Mouse (Mus musculus): ENCODE data around the gene Ttyh1. TPM values are rescaled to one million over a fixed set of nuclear protein-coding genes. Genes with fewer than 3 reads are reported as not detected.

The Ttyh1 gene
- polyA plus RNA-seq, 2 experiments: 1.9 to 4.8 TPM

DNA sequence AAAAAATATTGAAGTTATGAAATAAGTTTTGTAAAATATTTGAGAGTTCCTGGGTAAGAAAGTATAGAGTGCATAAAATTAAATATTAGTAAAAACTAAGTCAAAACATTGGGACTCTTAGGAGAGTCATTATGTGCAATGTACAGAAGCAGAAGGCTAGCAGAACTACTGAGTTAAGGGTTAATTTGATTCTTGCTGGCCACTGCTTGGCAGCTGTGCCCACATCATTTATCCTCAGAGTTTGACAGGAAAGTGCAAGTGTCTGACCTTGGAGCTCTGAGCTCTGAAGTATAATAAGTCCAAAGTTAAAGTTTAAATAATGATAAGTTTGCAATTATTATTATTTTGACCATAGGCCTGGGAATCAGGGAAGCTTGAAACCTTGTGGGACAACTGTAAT, 37.5 kb upstream of the Ttyh1 start:
- Histone ChIP-seq H3K36me3 (ENCODE audit: control insufficient read depth, insufficient read depth, low read length) (no peaks in the 10 kb centered on the region), H3K9ac (ENCODE audit: low read depth, low read length, severe bottlenecking) (no peak overlapping the region), H3K9me3 (ENCODE audit: control insufficient read depth, low read length) (no peaks in the 10 kb centered on the region), H3K27ac (replicated peaks; ENCODE audit: low read depth, low read length) (no peak overlapping the region), H3K4me2 (replicated peaks; ENCODE audit: low read depth, low read length, severe bottlenecking) (no peak overlapping the region), H3K4me3 (replicated peaks; ENCODE audit: low read length) (no peak overlapping the region), H3K27me3 (ENCODE audit: control insufficient read depth, insufficient read depth, low read length) (no peaks in the 10 kb centered on the region), H3K4me1 (ENCODE audit: control insufficient read depth, insufficient read depth, low read length) (no peaks in the 10 kb centered on the region)
- ATAC-seq (ENCODE audit: low FRiP score, low read depth) (no peak), DNase-seq (ENCODE audit: low spot score) (no peak)
- no peak for TF ChIP-seq POLR2A (IDR thresholded peaks at IDR 0.05; ENCODE audit: borderline replicate concordance, extremely low read depth, insufficient read depth, insufficient read length)

DNA sequence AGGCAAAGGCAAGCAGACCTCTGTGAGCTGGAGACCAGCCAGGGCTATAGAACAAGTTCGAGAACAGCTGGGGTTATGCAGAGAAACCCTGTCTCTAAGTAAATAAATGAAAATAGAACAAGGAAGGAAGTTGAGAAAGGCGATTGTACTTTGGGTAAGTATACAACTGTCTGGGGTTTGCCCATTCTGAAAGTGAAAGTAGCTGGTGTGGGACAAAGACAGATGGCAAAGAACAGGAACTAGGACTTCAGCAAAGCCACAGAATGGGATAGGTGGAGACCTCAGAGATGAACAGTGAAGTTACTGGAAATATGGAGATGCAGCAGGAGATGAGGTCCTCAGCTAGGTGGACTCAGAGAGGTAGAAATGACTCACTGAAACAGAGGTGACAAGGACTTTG, 36.4 kb upstream of the Ttyh1 start:
- 52% methylated on average over 2 of the region's 2 CpGs for WGBS
- H3K4me1 ChIP-seq (ENCODE audit: control insufficient read depth, insufficient read depth, low read length): no peaks in the 10 kb centered on the region
- DNase-seq (ENCODE audit: low spot score): no peak

GRCm38 (mm10) chr7:4084161-4084560, 35.0 kb upstream of the Ttyh1 start:
- Histone ChIP-seq H3K27ac (replicated peaks; ENCODE audit: low read depth, low read length) (no peak overlapping the region), H3K27me3 (ENCODE audit: control insufficient read depth, insufficient read depth, low read length) (no peaks in the 10 kb centered on the region), H3K4me3 (replicated peaks; ENCODE audit: low read length) (no peak overlapping the region), H3K9me3 (ENCODE audit: control insufficient read depth, low read length) (no peaks in the 10 kb centered on the region), H3K4me1 (ENCODE audit: control insufficient read depth, insufficient read depth, low read length) (no peaks in the 10 kb centered on the region), H3K36me3 (ENCODE audit: control insufficient read depth, insufficient read depth, low read length) (no peaks in the 10 kb centered on the region), H3K4me2 (replicated peaks; ENCODE audit: low read depth, low read length, severe bottlenecking) (no peak overlapping the region), H3K9ac (ENCODE audit: low read depth, low read length, severe bottlenecking) (no peak overlapping the region)
- 70% methylated on average over 6 of the region's 6 CpGs for WGBS
- DNase-seq (ENCODE audit: low spot score): no peak
- TF ChIP-seq POLR2A (IDR thresholded peaks at IDR 0.05; ENCODE audit: borderline replicate concordance, extremely low read depth, insufficient read depth, insufficient read length): no peak
- ATAC-seq (ENCODE audit: low FRiP score, low read depth): no peak

More for the DNA sequence above, 36.4 kb upstream of the Ttyh1 start:
- no peak for TF ChIP-seq POLR2A (IDR thresholded peaks at IDR 0.05; ENCODE audit: borderline replicate concordance, extremely low read depth, insufficient read depth, insufficient read length)
- H3K9ac ChIP-seq (ENCODE audit: low read depth, low read length, severe bottlenecking): no peak overlapping the region
- H3K4me2 ChIP-seq (replicated peaks; ENCODE audit: low read depth, low read length, severe bottlenecking): no peak overlapping the region
- no peak overlapping the region for H3K27ac ChIP-seq (replicated peaks; ENCODE audit: low read depth, low read length)
- no peaks in the 10 kb centered on the region for H3K9me3 ChIP-seq (ENCODE audit: control insufficient read depth, low read length)
- ATAC-seq (ENCODE audit: low FRiP score, low read depth): no peak
- H3K4me3 ChIP-seq (replicated peaks; ENCODE audit: low read length): no peak overlapping the region
- H3K36me3 ChIP-seq (ENCODE audit: control insufficient read depth, insufficient read depth, low read length): no peaks in the 10 kb centered on the region
- no peaks in the 10 kb centered on the region for H3K27me3 ChIP-seq (ENCODE audit: control insufficient read depth, insufficient read depth, low read length)

GRCm38 (mm10) chr7:4085562-4085961, 33.6 kb upstream of the Ttyh1 start:
- no peak overlapping the region for H3K4me2 ChIP-seq (replicated peaks; ENCODE audit: low read depth, low read length, severe bottlenecking)
- TF ChIP-seq POLR2A (IDR thresholded peaks at IDR 0.05; ENCODE audit: borderline replicate concordance, extremely low read depth, insufficient read depth, insufficient read length): no peak
- no peak for ATAC-seq (ENCODE audit: low FRiP score, low read depth)

DNA sequence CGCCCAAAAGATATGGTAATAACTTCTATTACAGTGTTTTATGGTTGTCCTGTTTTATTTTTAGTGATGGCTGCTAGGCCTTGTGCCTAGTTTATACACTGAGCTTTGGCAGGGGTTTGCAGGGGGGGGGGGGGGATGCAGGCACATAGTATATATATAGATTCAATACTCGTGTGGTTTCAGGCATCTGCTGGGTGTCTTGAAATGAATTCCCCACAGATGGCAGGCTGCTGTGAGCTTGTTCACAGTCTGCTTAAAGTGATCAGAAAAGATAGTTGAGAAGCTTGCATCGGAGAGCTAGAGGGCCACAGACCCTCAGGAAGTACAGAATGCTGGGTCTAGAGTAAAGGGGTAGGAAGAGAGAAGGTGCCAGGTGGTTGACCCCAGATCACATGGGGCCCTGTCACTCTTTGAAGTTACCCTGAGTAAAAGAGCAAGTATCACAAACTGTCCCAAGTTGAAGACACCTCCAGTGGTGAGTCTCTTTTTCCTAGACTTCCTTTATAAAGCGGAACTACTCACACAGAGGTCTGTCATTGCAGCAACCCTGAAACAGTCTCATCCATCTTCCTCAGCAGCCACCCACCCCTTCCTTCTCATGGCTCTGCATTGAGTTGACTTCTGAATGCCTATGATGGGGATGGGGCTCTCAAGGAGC, 31.8 kb upstream of the Ttyh1 start:
- Histone ChIP-seq H3K4me1 (ENCODE audit: control insufficient read depth, insufficient read depth, low read length) (no peaks in the 10 kb centered on the region), H3K27ac (replicated peaks; ENCODE audit: low read depth, low read length) (no peak overlapping the region), H3K36me3 (ENCODE audit: control insufficient read depth, insufficient read depth, low read length) (no peaks in the 10 kb centered on the region), H3K27me3 (ENCODE audit: control insufficient read depth, insufficient read depth, low read length) (no peaks in the 10 kb centered on the region), H3K4me3 (replicated peaks; ENCODE audit: low read length) (no peak overlapping the region), H3K4me2 (replicated peaks; ENCODE audit: low read depth, low read length, severe bottlenecking) (no peak overlapping the region), H3K9me3 (ENCODE audit: control insufficient read depth, low read length) (no peaks in the 10 kb centered on the region), H3K9ac (ENCODE audit: low read depth, low read length, severe bottlenecking) (no peak overlapping the region)
- TF ChIP-seq POLR2A (IDR thresholded peaks at IDR 0.05; ENCODE audit: borderline replicate concordance, extremely low read depth, insufficient read depth, insufficient read length): no peak
- ATAC-seq (ENCODE audit: low FRiP score, low read depth): no peak
- DNase-seq (ENCODE audit: low spot score): no peak
- WGBS: 78% methylated on average over 4 of the region's 4 CpGs

More at GRCm38 (mm10) chr7:4085562-4085961, 33.6 kb upstream of the Ttyh1 start:
- no peaks in the 10 kb centered on the region for H3K9me3 ChIP-seq (ENCODE audit: control insufficient read depth, low read length)
- H3K27ac ChIP-seq (replicated peaks; ENCODE audit: low read depth, low read length): no peak overlapping the region
- DNase-seq (ENCODE audit: low spot score): no peak
- no peaks in the 10 kb centered on the region for H3K27me3 ChIP-seq (ENCODE audit: control insufficient read depth, insufficient read depth, low read length)
- no peaks in the 10 kb centered on the region for H3K36me3 ChIP-seq (ENCODE audit: control insufficient read depth, insufficient read depth, low read length)
- no peak overlapping the region for H3K9ac ChIP-seq (ENCODE audit: low read depth, low read length, severe bottlenecking)
- H3K4me1 ChIP-seq (ENCODE audit: control insufficient read depth, insufficient read depth, low read length): no peaks in the 10 kb centered on the region
- H3K4me3 ChIP-seq (replicated peaks; ENCODE audit: low read length): no peak overlapping the region

All from limb, embryonic 14.5 days (tissue).